Mouse (Mus musculus): ENCODE measurements around the gene Zfp84.

- TF ChIP-seq CTCF (IDR thresholded peaks at IDR 0.05; ENCODE audit: low read depth, low read length) (no peak), POLR2A (IDR thresholded peaks at IDR 0.05; ENCODE audit: insufficient read depth, low read length) (no peak)
These were observed 38.7 kb downstream of the Zfp84 start for GRCm38 (mm10) chr7:29807046-29807445.

Measured in ES-Bruce4 (cell line).